Mouse (Mus musculus) heart, embryonic 11.5 days (tissue): ENCODE measurements around the gene Atxn1. TPM values are rescaled to one million over a fixed set of nuclear protein-coding genes. Genes with fewer than 3 reads are reported as not detected.

Source experiments
- ATAC-seq: fragments of 200-750 bp; cut with Nextera tagmentation; replicated peaks from 2 replicates; pipeline ENCODE4 v1.8.0; 2017; ENCODE audit warnings: moderate library complexity; ENCODE audit not compliant: insufficient number of reproducible peaks, low FRiP score, low TSS enrichment
- H3K27ac ChIP-seq: fragments of 300-500 bp; sonication (generic); 2 replicates; pipeline ENCODE4 v1.5.1; 2014; ENCODE audit warnings: mild to moderate bottlenecking, low read depth, low read length
- H3K27me3 ChIP-seq: fragments of 300-500 bp; sonication (generic); 2 replicates; pipeline ENCODE4 v1.6.1; 2014; ENCODE audit warnings: mild to moderate bottlenecking, low read length, mixed read lengths; ENCODE audit not compliant: control insufficient read depth, insufficient read depth
- H3K36me3 ChIP-seq: fragments of 300-500 bp; sonication (generic); 2 replicates; pipeline ENCODE4 v1.6.1; 2014; ENCODE audit warnings: mild to moderate bottlenecking, low read length, moderate library complexity, mixed read lengths; ENCODE audit not compliant: control insufficient read depth, insufficient read depth
- H3K4me1 ChIP-seq: fragments of 300-500 bp; sonication (generic); 2 replicates; pipeline ENCODE4 v1.6.1; 2014; ENCODE audit warnings: low read length; ENCODE audit not compliant: control insufficient read depth, insufficient read depth
- H3K4me2 ChIP-seq: fragments of 300-500 bp; sonication (generic); 2 replicates; pipeline ENCODE4 v1.6.1; 2014; ENCODE audit warnings: mild to moderate bottlenecking, moderate library complexity
- H3K4me3 ChIP-seq: fragments of 300-500 bp; sonication (generic); 2 replicates; pipeline ENCODE4 v1.5.1; 2014; ENCODE audit warnings: low read depth, low read length
- H3K9ac ChIP-seq: fragments of 300-500 bp; sonication (generic); 2 replicates; pipeline ENCODE4 v1.6.1; 2014; ENCODE audit warnings: mild to moderate bottlenecking, low read depth, low read length, moderate library complexity
- H3K9me3 ChIP-seq: fragments of 300-500 bp; sonication (generic); replicated peaks from 2 replicates; pipeline ENCODE4 v1.6.1; 2016; ENCODE audit warnings: low read length; ENCODE audit not compliant: control insufficient read depth
- WGBS: fragments of 180-500 bp; shearing (Covaris S2); extraction: QIAGEN DNeasy Blood & Tissue Kit; methylation state at CpG from one replicate; pipeline ENCODE4 v1.1.7; 2014; ENCODE audit not compliant: insufficient replicate concordance; 5-methylcytosine and 5-hydroxymethylcytosine counted together
- polyA plus RNA-seq: library from polyadenylated mRNA; unstranded; fragments of >200 nt; fragmentation: Nextera tagmentation; extraction: Ambion mirVana; gene quantifications from 2 replicates; pipeline ENCODE4 v1.2.1, GENCODE M21; 2014

The Atxn1 gene
- polyA plus RNA-seq, 1 experiment from 2014 or later: 6.4 TPM

- no peaks in the 10 kb centered on the region for H3K9me3 ChIP-seq
- H3K9ac ChIP-seq: no peak overlapping the region
- H3K4me1 ChIP-seq: peaks cover 22% of the 10 kb centered on the region
- WGBS: 64% methylated on average over 1 of the region's 1 CpGs
- no peak overlapping the region for H3K4me3 ChIP-seq
- no peak overlapping the region for H3K4me2 ChIP-seq
- no peak overlapping the region for H3K27ac ChIP-seq
- ATAC-seq: no peak
- H3K36me3 ChIP-seq: no peaks in the 10 kb centered on the region
- H3K27me3 ChIP-seq: no peaks in the 10 kb centered on the region
These were observed 326.5 kb downstream of the Atxn1 start for GRCm38 (mm10) chr13:45638281-45638680.

- no peak overlapping the region for H3K9ac ChIP-seq
- no peak overlapping the region for H3K27ac ChIP-seq
- H3K4me1 ChIP-seq: peaks cover 14% of the 10 kb centered on the region
- H3K36me3 ChIP-seq: no peaks in the 10 kb centered on the region
- no peaks in the 10 kb centered on the region for H3K27me3 ChIP-seq
- H3K4me2 ChIP-seq: no peak overlapping the region
- no peaks in the 10 kb centered on the region for H3K9me3 ChIP-seq
- ATAC-seq: no peak
- H3K4me3 ChIP-seq: no peak overlapping the region
- 47% methylated on average over 8 of the region's 8 CpGs for WGBS
These were observed 327.5 kb downstream of the Atxn1 start for GRCm38 (mm10) chr13:45637324-45637723.

- no peaks in the 10 kb centered on the region for H3K27me3 ChIP-seq
- H3K9ac ChIP-seq: no peak overlapping the region
- no peak for ATAC-seq
- no peak overlapping the region for H3K4me3 ChIP-seq
- WGBS: 60% methylated on average over 3 of the region's 3 CpGs
- H3K27ac ChIP-seq: 0 out of 2 replicates have a peak overlapping the region, but pooled peaks have one; percentile 18
- H3K4me1 ChIP-seq: peaks cover 11% of the 10 kb centered on the region
- H3K4me2 ChIP-seq: no peak overlapping the region
- no peaks in the 10 kb centered on the region for H3K9me3 ChIP-seq
- no peaks in the 10 kb centered on the region for H3K36me3 ChIP-seq
These were observed 328.4 kb downstream of the Atxn1 start for GRCm38 (mm10) chr13:45636435-45636834.

- no peak overlapping the region for H3K4me3 ChIP-seq
- no peaks in the 10 kb centered on the region for H3K36me3 ChIP-seq
- H3K9ac ChIP-seq: no peak overlapping the region
- H3K27me3 ChIP-seq: no peaks in the 10 kb centered on the region
- no peak overlapping the region for H3K4me2 ChIP-seq
- no peak overlapping the region for H3K27ac ChIP-seq
- no peak for ATAC-seq
- no peaks in the 10 kb centered on the region for H3K9me3 ChIP-seq
- H3K4me1 ChIP-seq: peaks cover 9% of the 10 kb centered on the region
These were observed 330.9 kb downstream of the Atxn1 start for GRCm38 (mm10) chr13:45633918-45634317.

GRCm38 (mm10) chr13:45632133-45632532 lies 332.7 kb downstream of the Atxn1 start:
- Histone ChIP-seq H3K36me3 (no peaks in the 10 kb centered on the region), H3K9me3 (no peaks in the 10 kb centered on the region), H3K4me2 (no peak overlapping the region), H3K27ac (no peak overlapping the region), H3K27me3 (no peaks in the 10 kb centered on the region), H3K9ac (no peak overlapping the region), H3K4me1 (peaks cover 22% of the 10 kb centered on the region), H3K4me3 (no peak overlapping the region)
- WGBS: 77% methylated on average over 3 of the region's 3 CpGs
- ATAC-seq: no peak

GRCm38 (mm10) chr13:45630518-45631290 lies 334.1 kb downstream of the Atxn1 start:
- ATAC-seq: no peak

GRCm38 (mm10) chr13:45629750-45630149 lies 335.1 kb downstream of the Atxn1 start:
- no peaks in the 10 kb centered on the region for H3K9me3 ChIP-seq
- no peak for ATAC-seq
- no peak overlapping the region for H3K9ac ChIP-seq
- WGBS: 71% methylated on average over 1 of the region's 1 CpGs
- H3K4me1 ChIP-seq: peaks cover 21% of the 10 kb centered on the region
- H3K4me3 ChIP-seq: no peak overlapping the region
- no peaks in the 10 kb centered on the region for H3K27me3 ChIP-seq
- no peak overlapping the region for H3K4me2 ChIP-seq
- no peak overlapping the region for H3K27ac ChIP-seq
- no peaks in the 10 kb centered on the region for H3K36me3 ChIP-seq

More at GRCm38 (mm10) chr13:45630518-45631290, 334.1 kb downstream of the Atxn1 start:
- Histone ChIP-seq H3K36me3 (no peaks in the 10 kb centered on the region), H3K27me3 (no peaks in the 10 kb centered on the region), H3K4me1 (peaks cover 21% of the 10 kb centered on the region), H3K4me3 (no peak overlapping the region), H3K9me3 (no peaks in the 10 kb centered on the region), H3K27ac (no peak overlapping the region), H3K9ac (no peak overlapping the region), H3K4me2 (no peak overlapping the region)
- WGBS: 75% methylated on average over 12 of the region's 12 CpGs

- H3K9me3 ChIP-seq: no peaks in the 10 kb centered on the region
- peaks cover 21% of the 10 kb centered on the region for H3K4me1 ChIP-seq
- 0 out of 2 replicates have a peak overlapping the region, but pooled peaks have one; percentile 6 for H3K27ac ChIP-seq
- H3K9ac ChIP-seq: no peak overlapping the region
- H3K36me3 ChIP-seq: no peaks in the 10 kb centered on the region
- no peak overlapping the region for H3K4me2 ChIP-seq
- no peak for ATAC-seq
- WGBS: 83% methylated on average over 8 of the region's 8 CpGs
- no peak overlapping the region for H3K4me3 ChIP-seq
- no peaks in the 10 kb centered on the region for H3K27me3 ChIP-seq
These were observed 336.5 kb downstream of the Atxn1 start for GRCm38 (mm10) chr13:45628341-45628740.

- Histone ChIP-seq H3K4me3 (no peak overlapping the region), H3K9me3 (no peaks in the 10 kb centered on the region), H3K27ac (peak overlapping the region; percentile 13; the same call in 1 of the 2 replicates), H3K36me3 (no peaks in the 10 kb centered on the region), H3K4me2 (no peak overlapping the region), H3K4me1 (peaks cover 24% of the 10 kb centered on the region), H3K9ac (no peak overlapping the region), H3K27me3 (no peaks in the 10 kb centered on the region)
- no peak; the same call in 1 of the 2 replicates for ATAC-seq
- WGBS: 8% methylated on average over 8 of the region's 8 CpGs
These were observed 337.5 kb downstream of the Atxn1 start for GRCm38 (mm10) chr13:45627206-45627751.
